Comparison of ENCODE assay signal across 9 mouse cellular contexts in the genomic region with DNA sequence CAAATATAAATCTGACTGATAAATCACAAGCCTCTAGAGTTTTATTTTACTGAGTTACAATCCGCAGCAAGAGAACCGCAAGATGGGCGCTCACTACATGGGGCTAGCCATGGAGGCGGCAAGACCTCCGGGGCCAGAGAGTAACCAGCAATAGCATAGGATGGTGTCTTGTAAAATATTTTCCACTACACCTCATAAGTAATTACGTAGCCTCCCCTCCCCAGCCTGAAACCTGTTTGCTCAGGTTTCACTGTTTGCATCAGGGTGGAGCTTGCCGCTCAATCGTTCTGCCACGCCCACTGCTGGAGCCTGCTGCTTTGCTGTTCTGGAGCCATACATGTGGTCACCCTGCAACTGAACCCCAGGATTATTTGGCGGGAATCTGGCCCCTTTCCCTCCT. TPM values are rescaled to one million over a fixed set of nuclear protein-coding genes. Genes with fewer than 3 reads are reported as not detected.
DNase-seq lines count a peak whose midpoint lies in the region; ATAC-seq and TF ChIP-seq lines count a peak whose summit lies in the region.
"Not testable (repeated sequence)": the region's sequence is repeated elsewhere in the genome, so short reads cannot be mapped to it uniquely, and the experiment has no call there.
"Had no signal": no experiment of that assay in that cellular context is flagged by ENCODE, and none has a peak within 500 bp of the region (broad histone marks: within the 10 kb centered on the region; RNA-seq: fewer than 3 reads in every experiment).

No protein-coding gene starts in this region.

- DNase-seq in adrenal gland, postnatal 10 days, result peak; percentile 16
- DNase-seq in forebrain, embryonic 14.5 days (ENCODE audit: low spot score); limb, embryonic 11.5 days (ENCODE audit: low spot score): not testable (repeated sequence)
- DNase-seq in heart, postnatal 4 days, result peak; percentile 31
- peak; percentile 18 for DNase-seq in kidney, adult 18-20 months
- peak; percentile 41 for DNase-seq in stomach, postnatal 0 days (ENCODE audit: low spot score)

- WGBS in forebrain, embryonic 14.5 days, result 24% methylated on average over 10 of the region's 10 CpGs
- 20% methylated on average over 10 of the region's 10 CpGs for WGBS in limb, embryonic 11.5 days
- WGBS in lung, embryonic 15.5 days, result 23% methylated on average over 10 of the region's 10 CpGs
- 31% methylated on average over 10 of the region's 10 CpGs for WGBS in midbrain, embryonic 16.5 days
- 16% methylated on average over 10 of the region's 10 CpGs for WGBS in stomach, postnatal 0 days

- not testable (repeated sequence) for H3K36me3 ChIP-seq in forebrain, embryonic 14.5 days (ENCODE audit: control insufficient read depth, insufficient read depth, low read length); limb, embryonic 11.5 days (ENCODE audit: control insufficient read depth, insufficient read depth, low read length); lung, embryonic 15.5 days; midbrain, embryonic 16.5 days (ENCODE audit: control insufficient read depth, insufficient read depth, low read length); stomach, postnatal 0 days (ENCODE audit: control insufficient read depth, insufficient read depth, low read length)

- H3K27ac ChIP-seq in forebrain, embryonic 14.5 days (ENCODE audit: low read depth, low read length); limb, embryonic 11.5 days (replicated peaks; ENCODE audit: low read depth, low read length); lung, embryonic 15.5 days; midbrain, embryonic 16.5 days (ENCODE audit: low read length); stomach, postnatal 0 days (replicated peaks): not testable (repeated sequence)

- TF ChIP-seq CTCF in stomach, postnatal 0 days (IDR thresholded peaks at IDR 0.05; ENCODE audit: low read depth), result not testable (repeated sequence)

- ATAC-seq in forebrain, embryonic 14.5 days; lung, embryonic 15.5 days (ENCODE audit: borderline replicate concordance, extremely low read depth, low FRiP score, low TSS enrichment): not testable (repeated sequence)
- 0 out of 2 replicates have a peak, but pooled peaks have one; percentile 44 for ATAC-seq in limb, embryonic 11.5 days (ENCODE audit: insufficient number of reproducible peaks, low FRiP score, low TSS enrichment, low read depth)
- ATAC-seq in midbrain, embryonic 16.5 days, result 0 out of 2 replicates have a peak, but pooled peaks have one; percentile 60
- peak; percentile 68; the same call in 1 of the 2 replicates for ATAC-seq in stomach, postnatal 0 days (ENCODE audit: low FRiP score, low TSS enrichment)

- H3K4me2 ChIP-seq in forebrain, embryonic 14.5 days (ENCODE audit: low read length), result peak overlapping the region; percentile 40
- H3K4me2 ChIP-seq in limb, embryonic 11.5 days (ENCODE audit: low read depth, severe bottlenecking), result peak overlapping the region; percentile 36; the same call in 1 of the 2 replicates
- peak overlapping the region; percentile 54 for H3K4me2 ChIP-seq in lung, embryonic 15.5 days
- peak overlapping the region; percentile 50 for H3K4me2 ChIP-seq in midbrain, embryonic 16.5 days (ENCODE audit: low read length)
- H3K4me2 ChIP-seq in stomach, postnatal 0 days (replicated peaks; ENCODE audit: low read depth), result peak overlapping the region; percentile 43

- not testable (repeated sequence) for H3K27me3 ChIP-seq in forebrain, embryonic 14.5 days (replicated peaks; ENCODE audit: control insufficient read depth, insufficient read depth, low read length); limb, embryonic 11.5 days (ENCODE audit: control insufficient read depth, insufficient read depth, low read length); lung, embryonic 15.5 days; midbrain, embryonic 16.5 days (ENCODE audit: control insufficient read depth, insufficient read depth, low read depth, low read length); stomach, postnatal 0 days (ENCODE audit: control insufficient read depth, insufficient read depth, low read length)

- not testable (repeated sequence) for H3K4me1 ChIP-seq in forebrain, embryonic 14.5 days (ENCODE audit: control insufficient read depth, insufficient read depth, low read length); limb, embryonic 11.5 days (ENCODE audit: control insufficient read depth, insufficient read depth, low read length); lung, embryonic 15.5 days; midbrain, embryonic 16.5 days (ENCODE audit: control insufficient read depth, insufficient read depth, low read length); stomach, postnatal 0 days (replicated peaks; ENCODE audit: control insufficient read depth, insufficient read depth)

- H3K4me3 ChIP-seq in forebrain, embryonic 14.5 days (ENCODE audit: low read depth, low read length), result 0 out of 2 replicates have a peak overlapping the region, but pooled peaks have one; percentile 10
- H3K4me3 ChIP-seq in limb, embryonic 11.5 days (ENCODE audit: low read depth, low read length), result 0 out of 2 replicates have a peak overlapping the region, but pooled peaks have one; percentile 3
- H3K4me3 ChIP-seq in lung, embryonic 15.5 days, result peak overlapping the region; percentile 26
- H3K4me3 ChIP-seq in midbrain, embryonic 16.5 days (ENCODE audit: low read depth, low read length), result peak overlapping the region; percentile 19
- H3K4me3 ChIP-seq in stomach, postnatal 0 days (ENCODE audit: low read depth, low read length), result not testable (repeated sequence)

- not testable (repeated sequence) for H3K9me3 ChIP-seq in forebrain, embryonic 14.5 days (replicated peaks; ENCODE audit: control insufficient read depth, low read length); limb, embryonic 11.5 days (ENCODE audit: control insufficient read depth, low read length); lung, embryonic 15.5 days; midbrain, embryonic 16.5 days (replicated peaks; ENCODE audit: control insufficient read depth, low read length, poor library complexity, severe bottlenecking); stomach, postnatal 0 days (ENCODE audit: control insufficient read depth, low read length)

- H3K9ac ChIP-seq in forebrain, embryonic 14.5 days (ENCODE audit: low read length); limb, embryonic 11.5 days (ENCODE audit: low read length); lung, embryonic 15.5 days; midbrain, embryonic 16.5 days (ENCODE audit: low read depth, low read length); stomach, postnatal 0 days (ENCODE audit: low read length): not testable (repeated sequence)

- not testable (repeated sequence) for TF ChIP-seq EP300 in stomach, postnatal 0 days (optimal IDR thresholded peaks at IDR 0.05)

RNA-seq across cellular contexts. Expression of gene Slc26a4, which starts 7.8 kb away (rescaled TPM):
- 1 to 10 TPM; 2.8 to 3.5 TPM for total RNA-seq in adrenal gland, postnatal 10 days (2021)
- 0.09 TPM in 1 of 2 replicates, not detected in the other for polyA plus RNA-seq in forebrain, embryonic 14.5 days (2014; fragmentation: Nextera tagmentation; extraction: Ambion mirVana)
- under 1 TPM; 0.17 to 0.32 TPM for total RNA-seq in heart, postnatal 4 days (2021)
- 0.06 and 0.15 TPM in 2 replicates for polyA plus RNA-seq in limb, embryonic 11.5 days (2014; fragmentation: Nextera tagmentation; extraction: Ambion mirVana)
- polyA plus RNA-seq in lung, embryonic 15.5 days (2015; fragmentation: Nextera tagmentation; extraction: Ambion mirVana), result not detected in 2 replicates
- 0.12 and 0.15 TPM in 2 replicates for polyA plus RNA-seq in midbrain, embryonic 16.5 days (2015; fragmentation: Nextera tagmentation; extraction: Ambion mirVana)
- 0.16 and 0.29 TPM in 2 replicates for polyA plus RNA-seq in stomach, postnatal 0 days (2015; fragmentation: Nextera tagmentation; extraction: Ambion mirVana)
- total RNA-seq: granulocyte monocyte progenitor cell, adult 5-6 weeks had no signal
